Mouse (Mus musculus) right cerebral cortex, postnatal 14 days (tissue): ENCODE data around the gene Cmc1.

ENCODE experiments used
- DNase-seq: peaks from one replicate; pipeline ENCODE4 v3.0.0; 2022

Cmc1 gene

GRCm38 (mm10) chr9:118109697-118110359 is 40.1 kb downstream of the Cmc1 start:
- no peak for DNase-seq

- no peak for DNase-seq
These were observed 41.4 kb downstream of the Cmc1 start for GRCm38 (mm10) chr9:118108527-118109011.

- DNase-seq: no peak
These were observed 48.2 kb downstream of the Cmc1 start for GRCm38 (mm10) chr9:118101802-118102201.

- DNase-seq: no peak
These were observed 49.5 kb downstream of the Cmc1 start for GRCm38 (mm10) chr9:118100484-118100883.

- DNase-seq: no peak
These were observed 50.6 kb downstream of the Cmc1 start for GRCm38 (mm10) chr9:118099395-118099794.

- no peak for DNase-seq
These were observed 66.1 kb downstream of the Cmc1 start for GRCm38 (mm10) chr9:118083834-118084233.

- no peak for DNase-seq
These were observed 67.2 kb downstream of the Cmc1 start for GRCm38 (mm10) chr9:118082575-118083431.

GRCm38 (mm10) chr9:118073358-118073757 is 76.6 kb downstream of the Cmc1 start:
- DNase-seq: no peak

GRCm38 (mm10) chr9:118072101-118072500 is 77.9 kb downstream of the Cmc1 start:
- no peak for DNase-seq

- no peak for DNase-seq
These were observed 78.6 kb downstream of the Cmc1 start for GRCm38 (mm10) chr9:118071337-118071736.

- DNase-seq: no peak
These were observed 79.5 kb downstream of the Cmc1 start for GRCm38 (mm10) chr9:118070442-118070841.

- DNase-seq: no peak
These were observed 90.9 kb downstream of the Cmc1 start for GRCm38 (mm10) chr9:118059101-118059500.

GRCm38 (mm10) chr9:118053286-118053685 is 96.7 kb downstream of the Cmc1 start:
- no peak for DNase-seq

GRCm38 (mm10) chr9:118045011-118045533 is 104.9 kb downstream of the Cmc1 start:
- DNase-seq: no peak

- no peak for DNase-seq
These were observed 106.4 kb downstream of the Cmc1 start for GRCm38 (mm10) chr9:118043581-118043980.

GRCm38 (mm10) chr9:118042738-118043137 is 107.2 kb downstream of the Cmc1 start:
- no peak for DNase-seq

GRCm38 (mm10) chr9:118041646-118042045 is 108.3 kb downstream of the Cmc1 start:
- DNase-seq: no peak

GRCm38 (mm10) chr9:118041022-118041400 is 109.0 kb downstream of the Cmc1 start:
- peak; percentile 32 for DNase-seq

- peak; percentile 99 for DNase-seq
These were observed 109.6 kb downstream of the Cmc1 start, which contains the start of gene Azi2 for GRCm38 (mm10) chr9:118040218-118041021. Azi2 (plus strand) TSS chr9:118040499.

- DNase-seq: no peak
These were observed 115.0 kb downstream of the Cmc1 start for GRCm38 (mm10) chr9:118034990-118035389.

- no peak for DNase-seq
These were observed 118.3 kb downstream of the Cmc1 start for GRCm38 (mm10) chr9:118031694-118032093.

GRCm38 (mm10) chr9:118030252-118030651 is 119.7 kb downstream of the Cmc1 start:
- DNase-seq: no peak

GRCm38 (mm10) chr9:118029490-118029889 is 120.5 kb downstream of the Cmc1 start:
- DNase-seq: no peak
